Mouse (Mus musculus) urinary bladder, postnatal 14 days (tissue): ENCODE results near the gene Rab34.

Source experiments
- DNase-seq: peaks from one replicate; pipeline ENCODE4 v3.0.0; 2021; ENCODE audit warnings: low spot score

Rab34 gene

GRCm38 (mm10) chr11:78215709-78216317 is 27.6 kb downstream of the Rab34 start:
- DNase-seq = no peak

- DNase-seq = no peak
Observed at GRCm38 (mm10) chr11:78223586-78223985, 35.4 kb downstream of the Rab34 start.

GRCm38 (mm10) chr11:78231518-78231917 is 43.3 kb downstream of the Rab34 start:
- DNase-seq = no peak

- DNase-seq = peak; percentile 15
Observed at GRCm38 (mm10) chr11:78240193-78240857, 52.1 kb downstream of the Rab34 start.
